Mouse (Mus musculus) c-Kit-positive CD71-negative TER-119-negative erythroid progenitor cells, embryonic 14.5 days (primary cell): Measurements from ENCODE around the gene Dock4.

Experiments used
- DNase-seq: peaks from one replicate; pipeline ENCODE4 v3.0.0-alpha.2; 2013; ENCODE audit warnings: low read depth

Gene Dock4

GRCm38 (mm10) chr12:40885377-40885776 lies 439.6 kb downstream of the Dock4 start:
- DNase-seq: no peak

GRCm38 (mm10) chr12:40887496-40887895 lies 441.7 kb downstream of the Dock4 start:
- DNase-seq: no peak

GRCm38 (mm10) chr12:40888261-40888791 lies 442.6 kb downstream of the Dock4 start:
- no peak for DNase-seq

- DNase-seq: no peak
These were observed 443.1 kb downstream of the Dock4 start for GRCm38 (mm10) chr12:40888829-40889228.

- DNase-seq: no peak
These were observed 443.8 kb downstream of the Dock4 start for GRCm38 (mm10) chr12:40889534-40889933.

GRCm38 (mm10) chr12:40891168-40891567 lies 445.4 kb downstream of the Dock4 start:
- no peak for DNase-seq

- DNase-seq: no peak
These were observed 448.0 kb downstream of the Dock4 start for GRCm38 (mm10) chr12:40893741-40894140.

- DNase-seq: no peak
These were observed 448.9 kb downstream of the Dock4 start for GRCm38 (mm10) chr12:40894695-40895094.
